Mouse (Mus musculus) hindbrain, embryonic 16.5 days (tissue): ENCODE data around the gene Wscd1. TPM values are rescaled to one million over a fixed set of nuclear protein-coding genes. Genes with fewer than 3 reads are reported as not detected.

Experiments used
- ATAC-seq: fragments of 200-750 bp; cut with Nextera tagmentation; 2 replicates; pipeline ENCODE4 v1.8.0; 2017; ENCODE audit warnings: moderate TSS enrichment, moderate library complexity
- H3K27ac ChIP-seq: fragments of 300-500 bp; sonication (generic); 2 replicates; pipeline ENCODE4 v1.5.1; 2014; ENCODE audit warnings: low read depth, mild to moderate bottlenecking, control low read depth, low read length, moderate library complexity
- H3K27me3 ChIP-seq: fragments of 300-500 bp; sonication (generic); replicated peaks from 2 replicates; pipeline ENCODE4 v1.6.1; 2014; ENCODE audit warnings: low read length; ENCODE audit not compliant: control insufficient read depth, insufficient read depth
- H3K36me3 ChIP-seq: fragments of 300-500 bp; sonication (generic); 2 replicates; pipeline ENCODE4 v1.6.1; 2014; ENCODE audit warnings: mild to moderate bottlenecking, low read length, moderate library complexity, mixed read lengths; ENCODE audit not compliant: control insufficient read depth, insufficient read depth
- H3K4me1 ChIP-seq: fragments of 300-500 bp; sonication (generic); 2 replicates; pipeline ENCODE4 v1.6.1; 2014; ENCODE audit warnings: low read depth, low read length; ENCODE audit not compliant: control insufficient read depth, insufficient read depth
- H3K4me2 ChIP-seq: fragments of 300-500 bp; sonication (generic); 2 replicates; pipeline ENCODE4 v1.6.1; 2014; ENCODE audit warnings: mild to moderate bottlenecking, low read length, control low read depth, moderate library complexity
- H3K4me3 ChIP-seq: fragments of 300-500 bp; sonication (generic); 2 replicates; pipeline ENCODE4 v1.5.1; 2014; ENCODE audit warnings: mild to moderate bottlenecking, low read length, control low read depth, moderate library complexity
- H3K9ac ChIP-seq: fragments of 300-500 bp; sonication (generic); 2 replicates; pipeline ENCODE4 v1.6.1; 2014; ENCODE audit warnings: low read depth, mild to moderate bottlenecking, control low read depth, low read length, moderate library complexity
- H3K9me3 ChIP-seq: fragments of 300-500 bp; sonication (generic); 2 replicates; pipeline ENCODE4 v1.6.1; 2014; ENCODE audit warnings: mild to moderate bottlenecking, low read length, moderate library complexity; ENCODE audit not compliant: control insufficient read depth
- WGBS: fragments of 180-500 bp; shearing (Covaris S2); extraction: QIAGEN DNeasy Blood & Tissue Kit; methylation state at CpG from one replicate; pipeline ENCODE4 v1.1.7; 2014; 5-methylcytosine and 5-hydroxymethylcytosine counted together
- polyA plus RNA-seq: library from polyadenylated mRNA; unstranded; fragments of >200 nt; fragmentation: Nextera tagmentation; extraction: Ambion mirVana; gene quantifications from 2 replicates; pipeline ENCODE4 v1.2.1, GENCODE M21; 2015

Wscd1 gene
- polyA plus RNA-seq, 1 experiment from 2014 or later, result 106 TPM

DNA sequence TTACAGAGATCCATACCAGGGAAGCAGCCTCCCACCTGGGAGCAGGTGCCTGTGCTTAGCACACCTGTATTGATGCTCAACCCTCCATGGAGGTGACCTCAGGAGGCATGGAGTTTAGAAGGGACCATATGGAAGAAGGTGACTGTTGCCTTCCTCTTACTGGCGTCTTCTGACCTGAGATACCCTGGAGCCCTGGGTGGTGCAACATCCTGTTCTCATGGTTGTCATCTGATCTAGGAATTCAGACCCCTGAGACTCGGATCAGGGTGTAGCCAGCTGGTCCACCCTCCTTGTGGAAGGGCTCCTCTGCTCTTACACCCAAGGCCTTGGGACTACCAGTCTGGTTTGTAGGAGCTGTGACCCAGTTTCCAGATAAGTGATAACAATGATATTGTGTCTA is 15.0 kb downstream of the Wscd1 start:
- Histone ChIP-seq H3K4me1 (peaks cover 25% of the 10 kb centered on the region), H3K27ac (no peak overlapping the region), H3K27me3 (no peaks in the 10 kb centered on the region), H3K4me2 (no peak overlapping the region), H3K4me3 (no peak overlapping the region), H3K9ac (no peak overlapping the region), H3K9me3 (no peaks in the 10 kb centered on the region), H3K36me3 (peaks cover 5% of the 10 kb centered on the region; the same call in 1 of the 2 replicates)
- 82% methylated on average over 2 of the region's 2 CpGs for WGBS
- ATAC-seq, result no peak

DNA sequence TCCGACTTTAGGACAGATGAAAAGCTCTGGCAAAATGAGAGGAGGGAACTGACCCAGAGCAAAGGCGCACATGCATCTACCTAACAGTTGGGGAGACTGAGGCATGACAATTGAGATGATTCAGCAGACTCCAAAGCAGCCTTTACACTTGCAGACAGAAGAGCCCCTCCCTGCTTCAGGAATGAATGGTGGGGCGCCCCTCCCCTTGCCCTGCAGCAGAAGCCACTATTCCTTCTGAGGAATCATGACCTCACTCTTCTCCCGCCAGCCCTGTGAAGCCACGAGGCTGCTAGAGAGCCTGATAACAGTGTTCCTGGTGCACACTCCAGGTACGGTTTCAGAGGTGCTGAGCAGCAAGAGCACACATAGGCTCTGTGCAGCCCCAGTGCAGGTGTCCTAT is 15.6 kb downstream of the Wscd1 start:
- no peak for ATAC-seq
- peaks cover 30% of the 10 kb centered on the region for H3K4me1 ChIP-seq
- no peak overlapping the region for H3K4me2 ChIP-seq
- no peaks in the 10 kb centered on the region for H3K9me3 ChIP-seq
- H3K27me3 ChIP-seq, result no peaks in the 10 kb centered on the region
- peaks cover 5% of the 10 kb centered on the region; the same call in 1 of the 2 replicates for H3K36me3 ChIP-seq
- no peak overlapping the region for H3K9ac ChIP-seq
- WGBS, result 50% methylated on average over 6 of the region's 6 CpGs
- H3K27ac ChIP-seq, result no peak overlapping the region
- no peak overlapping the region for H3K4me3 ChIP-seq

DNA sequence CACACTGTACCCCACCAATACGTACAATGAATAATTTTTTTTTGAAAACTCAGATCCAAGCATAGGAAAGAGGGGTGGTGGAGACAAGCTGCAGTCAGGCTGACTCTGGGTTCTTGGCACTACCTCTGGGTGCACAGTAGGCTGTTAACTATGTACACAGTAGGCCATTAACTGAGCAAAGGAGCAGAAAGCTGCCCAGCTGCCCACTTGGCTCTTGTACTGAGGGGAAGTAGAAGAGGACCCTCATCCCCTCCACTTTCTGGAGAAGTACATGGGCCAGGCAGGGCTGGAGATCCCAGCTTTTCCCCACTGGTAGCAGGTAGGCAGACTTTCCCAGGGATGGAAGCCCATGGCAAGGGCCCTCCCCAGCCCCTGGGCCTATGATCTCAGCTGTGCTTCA is 16.7 kb downstream of the Wscd1 start:
- no peak overlapping the region for H3K9ac ChIP-seq
- H3K27ac ChIP-seq, result no peak overlapping the region
- no peak overlapping the region for H3K4me3 ChIP-seq
- peaks cover 30% of the 10 kb centered on the region for H3K4me1 ChIP-seq
- H3K36me3 ChIP-seq, result peaks cover 5% of the 10 kb centered on the region; the same call in 1 of the 2 replicates
- WGBS, result 87% methylated on average over 1 of the region's 1 CpGs
- no peak for ATAC-seq
- H3K4me2 ChIP-seq, result no peak overlapping the region
- no peaks in the 10 kb centered on the region for H3K9me3 ChIP-seq
- H3K27me3 ChIP-seq, result no peaks in the 10 kb centered on the region

DNA sequence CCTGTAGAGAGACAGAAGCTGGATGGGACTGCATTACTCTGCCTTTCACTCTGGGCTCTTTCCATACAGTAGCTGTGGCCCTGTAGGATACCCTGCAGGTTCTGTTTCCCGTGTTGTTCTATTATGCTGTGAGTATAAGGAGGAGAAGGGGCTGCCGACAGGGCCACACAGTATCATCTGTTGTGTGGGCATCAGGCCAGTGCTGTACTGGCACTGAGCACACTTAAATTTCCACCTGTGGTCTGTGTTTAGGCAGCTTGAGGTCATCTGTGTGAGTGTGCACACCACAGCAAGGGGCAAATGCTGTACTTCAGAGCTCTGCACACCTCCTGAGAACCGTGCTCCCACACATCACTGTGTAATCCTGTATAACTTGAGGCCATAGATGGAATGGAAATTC is 18.0 kb downstream of the Wscd1 start:
- WGBS, result 44% methylated on average over 3 of the region's 3 CpGs
- Histone ChIP-seq H3K4me3 (no peak overlapping the region), H3K36me3 (peaks cover 5% of the 10 kb centered on the region; the same call in 1 of the 2 replicates), H3K27ac (no peak overlapping the region), H3K9me3 (no peaks in the 10 kb centered on the region), H3K4me2 (no peak overlapping the region), H3K27me3 (no peaks in the 10 kb centered on the region), H3K9ac (no peak overlapping the region), H3K4me1 (peaks cover 32% of the 10 kb centered on the region)
- ATAC-seq, result no peak

DNA sequence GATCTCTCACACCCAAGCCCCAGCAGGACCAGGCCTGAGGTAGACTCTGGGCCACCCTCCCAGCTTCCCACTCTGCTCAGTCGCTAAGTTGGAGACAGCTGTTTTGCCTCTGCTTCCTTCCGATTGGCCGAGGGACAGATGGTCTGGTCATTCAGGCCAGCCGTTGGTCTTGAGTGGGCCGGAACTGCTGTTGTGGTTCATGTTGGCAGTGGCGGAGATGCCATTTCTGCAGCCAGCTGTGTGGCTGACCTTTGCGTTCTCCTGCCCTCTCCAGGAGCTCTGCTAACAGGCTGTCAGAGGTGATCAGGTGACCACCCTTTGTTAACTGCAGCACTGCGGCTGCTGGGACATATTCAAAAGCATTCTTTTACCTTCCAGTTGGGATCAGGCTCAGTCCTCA is 20.0 kb downstream of the Wscd1 start:
- WGBS, result 57% methylated on average over 8 of the region's 8 CpGs
- Histone ChIP-seq H3K4me2 (no peak overlapping the region), H3K27ac (no peak overlapping the region), H3K9me3 (no peaks in the 10 kb centered on the region), H3K36me3 (peaks cover 5% of the 10 kb centered on the region; the same call in 1 of the 2 replicates), H3K9ac (no peak overlapping the region), H3K4me3 (no peak overlapping the region), H3K27me3 (no peaks in the 10 kb centered on the region), H3K4me1 (peaks cover 27% of the 10 kb centered on the region)
- ATAC-seq, result no peak

DNA sequence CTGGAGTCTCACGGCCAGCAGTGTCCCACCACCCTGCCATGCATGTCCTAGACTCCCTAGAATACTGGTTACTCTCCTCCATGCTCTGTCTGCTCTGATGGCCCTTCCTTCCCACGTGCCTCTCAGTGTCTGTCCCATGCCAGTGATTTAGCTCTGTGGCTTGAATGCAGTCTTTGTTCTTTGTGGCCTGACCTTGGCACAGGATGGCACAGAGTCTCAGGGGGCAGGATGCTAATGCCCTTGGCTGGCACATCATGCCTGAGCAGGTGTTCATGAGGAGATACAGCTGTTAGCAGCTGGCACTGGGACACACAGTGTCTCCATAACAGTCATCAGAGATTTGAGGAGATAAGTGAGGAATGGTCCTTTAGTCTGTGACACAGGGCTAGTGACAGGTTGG is 20.8 kb downstream of the Wscd1 start:
- Histone ChIP-seq H3K4me2 (no peak overlapping the region), H3K4me1 (peaks cover 25% of the 10 kb centered on the region), H3K4me3 (no peak overlapping the region), H3K9ac (no peak overlapping the region), H3K9me3 (no peaks in the 10 kb centered on the region), H3K27me3 (no peaks in the 10 kb centered on the region), H3K27ac (no peak overlapping the region), H3K36me3 (peaks cover 6% of the 10 kb centered on the region)
- 38% methylated on average over 2 of the region's 2 CpGs for WGBS
- peak; percentile 40; the same call in 1 of the 2 replicates for ATAC-seq

DNA sequence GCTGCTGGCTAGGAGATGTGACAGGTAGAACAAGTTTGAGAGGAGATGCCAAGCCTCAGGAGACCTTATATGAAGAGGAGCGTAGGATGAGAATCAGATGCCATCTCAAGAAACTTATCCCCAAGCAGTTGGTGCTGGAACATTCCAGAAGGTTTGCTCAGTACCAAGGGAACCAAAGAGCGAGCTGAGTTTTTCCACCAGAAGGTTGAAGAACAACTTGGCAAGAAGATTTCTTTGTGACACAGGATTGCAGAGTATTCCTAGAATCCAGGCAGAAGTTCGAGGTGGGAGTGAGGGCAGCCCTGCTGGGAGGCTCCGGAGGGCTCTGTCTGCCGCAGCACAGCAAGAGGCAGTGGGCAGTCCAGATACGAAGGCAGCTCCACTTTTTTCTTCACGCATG is 21.4 kb downstream of the Wscd1 start:
- Histone ChIP-seq H3K36me3 (peaks cover 8% of the 10 kb centered on the region), H3K4me3 (no peak overlapping the region), H3K9ac (no peak overlapping the region), H3K4me2 (no peak overlapping the region), H3K27me3 (no peaks in the 10 kb centered on the region), H3K27ac (no peak overlapping the region), H3K4me1 (peaks cover 25% of the 10 kb centered on the region), H3K9me3 (no peaks in the 10 kb centered on the region)
- WGBS, result 72% methylated on average over 7 of the region's 7 CpGs
- no peak for ATAC-seq

DNA sequence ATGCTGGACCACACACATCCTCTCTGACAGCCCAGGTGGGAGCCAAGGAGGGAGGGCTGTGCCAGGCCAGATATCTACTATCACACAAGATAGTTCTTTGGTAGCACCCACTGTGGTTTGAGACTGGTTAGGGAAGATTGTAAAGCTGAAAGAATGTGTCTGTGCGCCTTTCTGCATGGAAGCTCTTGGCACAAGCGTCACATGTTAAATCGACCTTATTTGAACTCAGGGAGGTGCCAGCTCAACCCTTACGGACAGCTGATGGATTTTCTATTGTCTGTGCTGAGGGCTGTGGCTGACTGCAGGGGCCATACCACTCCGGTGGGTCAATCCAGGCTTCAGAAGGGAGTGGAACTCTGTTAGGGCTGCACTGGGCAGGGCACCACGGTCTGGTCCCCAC is 22.3 kb downstream of the Wscd1 start:
- no peak overlapping the region for H3K9ac ChIP-seq
- no peaks in the 10 kb centered on the region for H3K9me3 ChIP-seq
- H3K36me3 ChIP-seq, result peaks cover 11% of the 10 kb centered on the region
- no peak overlapping the region for H3K4me3 ChIP-seq
- ATAC-seq, result no peak
- H3K4me1 ChIP-seq, result peaks cover 25% of the 10 kb centered on the region
- H3K27me3 ChIP-seq, result no peaks in the 10 kb centered on the region
- H3K4me2 ChIP-seq, result no peak overlapping the region
- H3K27ac ChIP-seq, result no peak overlapping the region
- 40% methylated on average over 6 of the region's 6 CpGs for WGBS

DNA sequence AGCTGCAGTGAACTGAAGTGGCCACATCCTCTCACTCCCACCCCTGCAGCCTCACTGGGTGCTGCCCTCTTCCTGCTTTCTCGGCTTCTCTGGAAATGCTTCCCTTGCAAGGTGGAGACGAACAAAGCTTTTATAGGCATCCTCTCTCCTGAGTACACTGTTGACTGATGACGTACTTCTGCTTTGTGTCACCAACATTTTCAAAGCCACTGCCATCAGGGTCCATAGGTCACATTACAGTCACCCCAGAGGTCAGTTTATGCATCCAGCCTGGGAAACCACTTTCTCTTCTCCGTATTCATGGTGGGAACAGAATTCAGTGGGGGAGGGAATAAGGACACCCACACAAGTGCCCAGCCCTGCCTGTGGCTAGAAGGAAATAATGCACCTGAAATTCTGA is 23.1 kb downstream of the Wscd1 start:
- peaks cover 25% of the 10 kb centered on the region for H3K4me1 ChIP-seq
- no peak overlapping the region for H3K4me2 ChIP-seq
- no peaks in the 10 kb centered on the region for H3K27me3 ChIP-seq
- H3K36me3 ChIP-seq, result peaks cover 11% of the 10 kb centered on the region
- no peak for ATAC-seq
- no peak overlapping the region for H3K27ac ChIP-seq
- no peak overlapping the region for H3K9ac ChIP-seq
- 24% methylated on average over 4 of the region's 4 CpGs for WGBS
- no peaks in the 10 kb centered on the region for H3K9me3 ChIP-seq
- H3K4me3 ChIP-seq, result no peak overlapping the region
